In genomic region chr1:125719127-125719526, GRCm38 (mm10) we compare ENCODE assay signal across 24 mouse cellular contexts. TPM values are rescaled to one million over a fixed set of nuclear protein-coding genes. Genes with fewer than 3 reads are reported as not detected.
"Had no signal": no experiment of that assay in that cellular context is flagged by ENCODE, and none has a peak within 500 bp of the region (broad histone marks: within the 10 kb centered on the region; RNA-seq: fewer than 3 reads in every experiment).

No protein-coding gene starts in this region.

- H3K27me3 ChIP-seq: heart, embryonic 12.5 days; hindbrain, embryonic 12.5 days; limb, embryonic 12.5 days; liver, embryonic 13.5 days had no signal

- H3K4me3 ChIP-seq: gastrocnemius, adult 2 months; heart, embryonic 10.5 days; heart, embryonic 12.5 days; hindbrain, embryonic 10.5 days; hindbrain, embryonic 12.5 days; layer of hippocampus, adult 2 months; left cerebral cortex, adult 2 months; limb, embryonic 10.5 days; limb, embryonic 12.5 days; liver, embryonic 13.5 days had no signal

- H3K9ac ChIP-seq: heart, embryonic 12.5 days; hindbrain, embryonic 12.5 days; hindbrain, embryonic 14.5 days; limb, embryonic 12.5 days; liver, embryonic 13.5 days had no signal

- H3K36me3 ChIP-seq: heart, embryonic 10.5 days; heart, embryonic 12.5 days; hindbrain, embryonic 10.5 days; hindbrain, embryonic 12.5 days; limb, embryonic 10.5 days; limb, embryonic 12.5 days; liver, embryonic 13.5 days had no signal

- DNase-seq: gastrocnemius, adult 2 months; gastrocnemius, postnatal 10 days; gastrocnemius, postnatal 25 days; heart, postnatal 10 days; heart, postnatal 4 days; kidney, adult 18-20 months; kidney, adult 8-10 months; kidney, postnatal 14 days; kidney, postnatal 4 days; liver; liver, embryonic 13.5 days had no signal

- ATAC-seq: hindbrain, embryonic 16.5 days; inflammation-experienced regulatory T-cells, adult 6 months; intestine, postnatal 0 days had no signal

- H3K27ac ChIP-seq: gastrocnemius, adult 2 months; heart, embryonic 10.5 days; hindbrain, embryonic 10.5 days; hindbrain, embryonic 12.5 days; hindbrain, embryonic 14.5 days; layer of hippocampus, adult 2 months; left cerebral cortex, adult 2 months; limb, embryonic 10.5 days; limb, embryonic 12.5 days; liver, embryonic 13.5 days had no signal

- H3K9me3 ChIP-seq: heart, embryonic 10.5 days; heart, embryonic 12.5 days; hindbrain, embryonic 10.5 days; hindbrain, embryonic 12.5 days; limb, embryonic 10.5 days; limb, embryonic 12.5 days; liver, embryonic 13.5 days had no signal

- H3K4me2 ChIP-seq: heart, embryonic 12.5 days; hindbrain, embryonic 12.5 days; hindbrain, embryonic 14.5 days; limb, embryonic 12.5 days; liver, embryonic 11.5 days; liver, embryonic 13.5 days had no signal

- H3K4me1 ChIP-seq: hindbrain, embryonic 12.5 days; limb, embryonic 10.5 days; limb, embryonic 12.5 days had no signal

RNA-seq across cellular contexts. Expression of gene Gpr39, which starts 42.3 kb away (rescaled TPM):
- polyA plus RNA-seq: hindbrain, embryonic 14.5 days; inflammation-experienced regulatory T-cells, adult 6 months; limb, embryonic 10.5 days; limb, embryonic 12.5 days had no signal
